Mouse (Mus musculus) thymus, adult 2 months (tissue): ENCODE results near the gene Cyp2b9. TPM values are rescaled to one million over a fixed set of nuclear protein-coding genes. Genes with fewer than 3 reads are reported as not detected.
"Not testable (repeated sequence)": the region's sequence is repeated elsewhere in the genome, so short reads cannot be mapped to it uniquely, and the experiment has no call there.

Experiments used
- DNase-seq: peaks from one replicate; pipeline ENCODE4 v3.0.0; 2021
- H3K27ac ChIP-seq: fragments of 200-500 bp; 2 replicates; pipeline ENCODE4 v1.5.1; 2012; ENCODE audit warnings: low read length, control low read depth; ENCODE audit not compliant: control insufficient read depth, insufficient read depth
- H3K27me3 ChIP-seq: fragments of 200-500 bp; 2 replicates; pipeline ENCODE4 v1.6.1; 2012; ENCODE audit warnings: mild to moderate bottlenecking, low read length, moderate library complexity, mixed read lengths; ENCODE audit not compliant: control insufficient read depth, insufficient read depth
- H3K36me3 ChIP-seq: fragments of 200-500 bp; 2 replicates; pipeline ENCODE4 v1.6.1; 2012; ENCODE audit warnings: mild to moderate bottlenecking, low read length, moderate library complexity; ENCODE audit not compliant: control insufficient read depth, insufficient read depth
- H3K4me1 ChIP-seq: fragments of 200-500 bp; replicated peaks from 2 replicates; pipeline ENCODE4 v1.6.1; 2012; ENCODE audit warnings: low read length; ENCODE audit not compliant: control insufficient read depth, insufficient read depth
- H3K4me3 ChIP-seq: fragments of 200-500 bp; 2 replicates; pipeline ENCODE4 v1.5.1; 2012; ENCODE audit warnings: mild to moderate bottlenecking, low read length, control low read depth, moderate library complexity; ENCODE audit not compliant: control insufficient read depth, insufficient read depth
- CTCF ChIP-seq: fragments of 200-500 bp; IDR thresholded peaks from 2 replicates; pipeline ENCODE4 v1.5.1; 2012; ENCODE audit warnings: mild to moderate bottlenecking, control low read depth, low read length, moderate library complexity, borderline replicate concordance; ENCODE audit not compliant: control insufficient read depth, poor library complexity, insufficient read depth; ENCODE audit errors: extremely low read depth
- POLR2A ChIP-seq: fragments of 200-500 bp; IDR thresholded peaks from 2 replicates; pipeline ENCODE4 v1.6.1; 2012; ENCODE audit warnings: mild to moderate bottlenecking, low read length, control low read depth, moderate library complexity; ENCODE audit not compliant: control insufficient read depth, poor library complexity, insufficient read depth; ENCODE audit errors: extremely low read depth
- WGBS: fragments of 180-500 bp; shearing (Covaris S2); methylation state at CpG from one replicate; pipeline ENCODE4 v1.1.7; 2018; 5-methylcytosine and 5-hydroxymethylcytosine counted together
- polyA plus RNA-seq: library from polyadenylated mRNA; depleted of rRNA; stranded (reverse); fragments of >200 nt; gene quantifications from 2 replicates; pipeline ENCODE4 v1.2.3, GENCODE M21; 2012; rRNA removed

Cyp2b9 gene
- 0.60 TPM in 1 of 2 replicates, not detected in the other for polyA plus RNA-seq

DNA sequence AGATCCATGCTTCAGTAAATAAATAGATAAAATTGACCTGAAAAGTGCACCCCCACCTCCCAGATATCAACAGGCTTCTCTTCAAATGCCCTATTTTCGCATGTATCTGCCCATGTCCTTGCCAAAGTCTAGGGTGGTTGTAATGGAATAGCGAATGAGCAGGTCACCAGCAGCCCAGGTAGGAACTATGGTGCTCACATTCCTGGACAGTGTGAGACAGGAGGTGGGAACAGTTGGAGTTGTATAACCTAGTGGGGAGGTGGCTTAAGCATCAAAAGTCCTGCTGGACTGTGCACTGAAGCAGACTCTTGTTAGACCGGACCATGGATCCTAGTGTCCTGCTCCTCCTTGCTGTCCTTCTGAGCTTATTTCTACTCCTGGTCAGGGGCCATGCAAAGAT is at the start of gene Cyp2b9:
TSS of gene Cyp2b9 (plus strand) at position 301 of the 400 bp plus-strand sequence.
- 72% methylated on average over 2 of the region's 3 CpGs for WGBS
- not testable (repeated sequence) for H3K4me1 ChIP-seq

DNA sequence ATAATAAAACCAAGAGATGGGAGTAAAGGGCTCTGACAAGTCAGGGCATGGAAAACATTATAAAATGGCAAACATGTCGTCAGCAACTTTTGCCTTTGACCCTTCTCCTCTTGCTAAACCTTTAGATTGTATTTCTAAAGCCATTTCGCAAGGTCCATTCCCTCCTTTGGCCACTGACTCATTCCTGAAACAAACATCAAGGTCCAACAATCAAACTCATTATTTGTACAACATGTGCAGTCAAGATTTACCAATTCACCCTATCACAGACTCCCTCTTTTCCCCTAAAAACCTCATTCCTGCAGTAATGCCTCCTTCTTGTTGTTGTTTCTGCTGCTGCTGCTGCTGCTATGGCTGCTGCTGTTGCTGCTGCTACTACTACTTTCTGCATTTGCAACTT is 33.6 kb upstream of the Cyp2b9 start:
- not testable (repeated sequence) for H3K4me3 ChIP-seq, H3K27me3 ChIP-seq, H3K4me1 ChIP-seq, H3K36me3 ChIP-seq, H3K27ac ChIP-seq, DNase-seq
- WGBS: no CpG with 5 or more reads among the region's 2 CpGs

More for the DNA sequence above, at the start of gene Cyp2b9:
- H3K27ac ChIP-seq, H3K36me3 ChIP-seq, H3K27me3 ChIP-seq, DNase-seq, H3K4me3 ChIP-seq: not testable (repeated sequence)

GRCm38 (mm10) chr7:26143657-26144056 is 29.6 kb upstream of the Cyp2b9 start:
- no CpG with 5 or more reads among the region's 3 CpGs for WGBS
- not testable (repeated sequence) for H3K27me3 ChIP-seq

GRCm38 (mm10) chr7:26168765-26169536 is 4.3 kb upstream of the Cyp2b9 start:
- 90% methylated on average over 3 of the region's 3 CpGs for WGBS
- not testable (repeated sequence) for H3K4me3 ChIP-seq, H3K4me1 ChIP-seq, H3K36me3 ChIP-seq, DNase-seq, H3K27ac ChIP-seq, H3K27me3 ChIP-seq

More at GRCm38 (mm10) chr7:26143657-26144056, 29.6 kb upstream of the Cyp2b9 start:
- not testable (repeated sequence) for H3K4me3 ChIP-seq, H3K36me3 ChIP-seq, H3K4me1 ChIP-seq, H3K27ac ChIP-seq, DNase-seq

GRCm38 (mm10) chr7:26201083-26201482 is 27.9 kb downstream of the Cyp2b9 start:
- 29% methylated on average over 2 of the region's 2 CpGs for WGBS
- H3K27ac ChIP-seq: no peak overlapping the region
- no peaks in the 10 kb centered on the region for H3K36me3 ChIP-seq
- H3K27me3 ChIP-seq: no peaks in the 10 kb centered on the region
- H3K4me1 ChIP-seq: no peaks in the 10 kb centered on the region
- no peak for TF ChIP-seq POLR2A
- no peak for TF ChIP-seq CTCF
- no peak for DNase-seq
- no peak overlapping the region for H3K4me3 ChIP-seq

DNA sequence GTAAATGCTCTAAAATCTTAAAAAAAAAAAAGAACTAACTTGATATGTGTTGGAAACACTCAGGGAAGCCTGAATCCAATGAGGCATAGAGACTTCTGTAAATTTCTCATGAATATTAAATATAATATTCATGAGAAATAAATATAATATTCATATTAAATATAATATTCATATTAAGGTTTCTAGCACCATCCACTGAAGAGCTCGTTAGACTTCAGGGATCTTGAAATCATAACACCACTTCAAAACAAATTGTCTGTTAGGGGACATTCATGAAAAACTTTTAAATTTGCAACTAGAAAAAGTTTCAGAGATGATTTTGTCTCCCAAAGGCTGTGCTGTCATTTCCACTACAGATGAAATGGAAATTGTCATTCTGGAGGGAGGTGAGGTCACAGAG is 86.8 kb downstream of the Cyp2b9 start, which contains the start of gene Vmn1r184:
TSS of gene Vmn1r184 (plus strand) at position 301 of the 400 bp plus-strand sequence.
- H3K36me3 ChIP-seq, H3K27ac ChIP-seq, H3K4me3 ChIP-seq, H3K4me1 ChIP-seq, H3K27me3 ChIP-seq, DNase-seq: not testable (repeated sequence)
- WGBS: 90% methylated on average over 1 of the region's 1 CpGs

Other genes with a start within 250 kb of the Cyp2b9 start
- gene Cyp2b13, start 111.9 kb upstream of the Cyp2b9 start, polyA plus RNA-seq: 0.29 TPM in 1 of 2 replicates, not detected in the other
- not detected in 2 replicates for gene Vmn1r184, start 86.9 kb downstream of the Cyp2b9 start, polyA plus RNA-seq
- 0.66 TPM in 1 of 2 replicates, not detected in the other for gene Cyp2a4, start 133.8 kb downstream of the Cyp2b9 start, polyA plus RNA-seq
- not detected in 2 replicates for gene Nlrp9c, start 230.3 kb downstream of the Cyp2b9 start, polyA plus RNA-seq